Mouse (Mus musculus) forebrain, postnatal 0 days (tissue): ENCODE data around the gene Arl8a. TPM values are rescaled to one million over a fixed set of nuclear protein-coding genes. Genes with fewer than 3 reads are reported as not detected.

Experiments
- ATAC-seq: fragments of 200-750 bp; cut with Nextera tagmentation; 2 replicates; pipeline ENCODE4 v1.8.0; 2017; ENCODE audit warnings: mild to moderate bottlenecking, moderate library complexity
- DNase-seq: peaks from one replicate; pipeline ENCODE4 v3.0.0-alpha.2; 2015
- H3K27ac ChIP-seq: fragments of 300-500 bp; sonication (generic); 2 replicates; pipeline ENCODE4 v1.5.1; 2014; ENCODE audit warnings: low read depth, mild to moderate bottlenecking, antibody characterized with exemption, low read length, moderate library complexity, mixed read lengths
- H3K27me3 ChIP-seq: fragments of 300-500 bp; sonication (generic); 2 replicates; pipeline ENCODE4 v1.6.1; 2014; ENCODE audit warnings: mild to moderate bottlenecking, low read length, mixed read lengths; ENCODE audit not compliant: insufficient read depth
- H3K36me3 ChIP-seq: fragments of 300-500 bp; sonication (generic); 2 replicates; pipeline ENCODE4 v1.6.1; 2014; ENCODE audit warnings: mild to moderate bottlenecking, moderate library complexity; ENCODE audit not compliant: insufficient read depth
- H3K4me1 ChIP-seq: fragments of 300-500 bp; sonication (generic); 2 replicates; pipeline ENCODE4 v1.6.1; 2014; ENCODE audit warnings: antibody characterized with exemption; ENCODE audit not compliant: insufficient read depth
- H3K4me2 ChIP-seq: fragments of 300-500 bp; sonication (generic); 2 replicates; pipeline ENCODE4 v1.6.1; 2014; ENCODE audit warnings: low read depth, mild to moderate bottlenecking, moderate library complexity
- H3K4me3 ChIP-seq: fragments of 300-500 bp; sonication (generic); 2 replicates; pipeline ENCODE4 v1.5.1; 2014; ENCODE audit warnings: low read depth, low read length, mixed read lengths
- H3K9ac ChIP-seq: fragments of 300-500 bp; sonication (generic); 2 replicates; pipeline ENCODE4 v1.6.1; 2014; ENCODE audit warnings: mild to moderate bottlenecking
- H3K9me3 ChIP-seq: fragments of 300-500 bp; sonication (generic); 2 replicates; pipeline ENCODE4 v1.6.1; 2016; ENCODE audit warnings: low read length
- CTCF ChIP-seq: sonication (generic); IDR thresholded peaks from 2 replicates; pipeline ENCODE4 v1.5.1; 2016; ENCODE audit warnings: antibody characterized with exemption, control low read depth, low read depth
- WGBS: fragments of 180-500 bp; shearing (Covaris S2); extraction: QIAGEN DNeasy Blood & Tissue Kit; methylation state at CpG from one replicate; pipeline ENCODE4 v1.1.7; 2014; 5-methylcytosine and 5-hydroxymethylcytosine counted together
- polyA plus RNA-seq: library from polyadenylated mRNA; unstranded; fragments of >200 nt; fragmentation: Nextera tagmentation; extraction: Ambion mirVana; gene quantifications from 2 replicates; pipeline ENCODE4 v1.2.1, GENCODE M21; 2015
- total RNA-seq: library from RNA; depleted of rRNA; stranded (reverse); fragments of >200 nt; gene quantifications from 2 replicates; pipeline ENCODE4 v1.2.3, GENCODE M21; 2014; rRNA removed

Gene Arl8a
- 315 and 344 TPM in 2 replicates for total RNA-seq
- 428 and 457 TPM in 2 replicates for polyA plus RNA-seq

DNA sequence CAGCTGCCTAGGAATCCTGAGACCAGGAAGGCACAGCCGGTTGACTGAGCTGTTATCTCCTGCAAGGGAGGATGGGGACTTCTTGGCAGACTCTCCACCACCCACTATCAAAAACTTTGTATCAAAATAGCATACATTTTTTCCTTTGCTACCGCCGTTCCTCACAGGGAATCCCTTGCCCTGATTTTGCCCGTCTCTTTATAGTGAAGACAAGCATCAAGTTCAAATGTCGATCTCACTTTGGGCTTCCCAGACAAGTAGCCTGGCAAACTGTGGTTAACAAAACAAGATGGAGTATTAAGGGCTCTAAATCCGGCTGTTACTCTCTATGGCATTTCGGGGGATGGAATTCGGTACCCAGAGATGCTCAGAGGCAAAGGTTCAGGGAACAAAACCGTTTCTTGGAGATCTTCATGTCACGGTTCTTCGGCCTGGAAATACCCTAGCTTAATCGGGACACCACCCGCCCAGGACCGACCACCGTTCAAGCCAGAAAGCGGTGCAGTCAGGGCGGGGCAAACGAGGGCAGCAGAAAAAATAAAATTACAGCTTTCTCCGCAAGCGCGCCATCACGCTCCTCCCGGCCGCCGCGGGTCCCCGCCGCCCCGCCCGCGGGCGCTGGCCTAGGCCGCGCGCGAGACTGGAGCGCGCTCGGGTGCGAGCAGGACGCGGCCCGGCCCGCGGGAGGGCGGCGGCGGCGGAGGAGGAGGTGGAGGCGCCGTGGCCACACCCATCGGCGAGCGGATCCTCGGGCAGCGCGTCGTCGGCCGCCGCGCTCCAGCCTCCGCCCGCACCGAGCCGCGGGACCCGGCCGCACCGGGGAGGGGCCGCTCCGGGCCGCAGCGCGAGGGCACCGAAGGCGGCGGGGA is at the start of gene Arl8a:
Gene Arl8a, plus strand, starts transcription at position 748 of the 869 bp plus-strand sequence.
- DNase-seq: peak; percentile 92
- no peaks in the 10 kb centered on the region for H3K27me3 ChIP-seq
- 4% methylated on average over 60 of the region's 78 CpGs for WGBS
- H3K9ac ChIP-seq: peak within 1 kb of the TSS; percentile 99
- H3K36me3 ChIP-seq: 0 out of 2 replicates have a peak, but pooled peaks cover 4% of the 10 kb centered on the region
- peak within 1 kb of the TSS; percentile 98 for H3K4me3 ChIP-seq
- no peak for TF ChIP-seq CTCF
- peaks cover 6% of the 10 kb centered on the region for H3K4me1 ChIP-seq
- peak; percentile 85 for ATAC-seq
- H3K4me2 ChIP-seq: peak within 1 kb of the TSS; percentile 91
- no peaks in the 10 kb centered on the region for H3K9me3 ChIP-seq
- peak within 1 kb of the TSS; percentile 97 for H3K27ac ChIP-seq

DNA sequence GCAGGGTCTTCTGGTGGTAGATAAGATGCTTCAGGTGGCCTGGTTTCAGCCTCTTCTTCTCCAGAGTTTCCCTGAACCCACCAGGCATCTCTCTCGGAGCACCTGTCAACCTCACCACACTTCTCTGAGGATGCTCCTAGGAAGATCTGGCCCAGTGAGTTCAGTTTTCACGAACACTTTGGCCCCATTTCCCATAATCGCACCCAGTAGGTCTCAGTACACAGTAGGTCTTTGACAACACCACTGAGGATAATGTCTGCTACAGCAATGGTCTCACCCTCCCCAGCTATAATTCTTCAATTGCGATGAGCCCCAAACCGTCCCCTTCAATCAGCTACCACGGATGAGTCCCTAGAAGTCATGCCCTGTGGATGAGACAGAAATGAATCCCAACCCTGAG is 49.2 kb upstream of the Arl8a start:
- Histone ChIP-seq H3K9ac (no peak overlapping the region), H3K9me3 (no peaks in the 10 kb centered on the region), H3K36me3 (no peaks in the 10 kb centered on the region), H3K27me3 (no peaks in the 10 kb centered on the region; the same call in none of the 2 replicates), H3K4me3 (no peak overlapping the region), H3K4me2 (no peak overlapping the region), H3K27ac (no peak overlapping the region), H3K4me1 (no peaks in the 10 kb centered on the region)
- TF ChIP-seq CTCF: no peak
- ATAC-seq: no peak
- no peak for DNase-seq
- 91% methylated on average over 6 of the region's 6 CpGs for WGBS

DNA sequence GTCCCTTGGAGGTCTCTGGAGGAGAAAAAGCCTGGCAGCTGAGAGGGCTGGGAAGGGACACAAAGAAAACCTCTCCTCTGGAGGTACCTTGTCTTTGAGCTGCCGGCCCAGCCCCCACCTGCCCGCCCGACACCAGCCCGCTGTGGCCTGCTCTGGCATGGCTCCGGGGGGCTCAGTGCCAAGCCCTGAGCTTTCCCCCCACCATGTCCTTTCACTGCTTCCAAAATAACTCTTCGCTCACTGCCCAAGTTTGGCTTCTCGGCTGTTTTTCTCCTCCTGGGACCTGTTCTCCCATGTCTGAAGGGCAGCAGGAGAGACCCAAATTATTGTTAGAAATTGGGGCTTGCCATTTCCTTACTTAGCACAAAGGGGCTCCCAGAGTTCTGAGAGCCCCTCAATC is 48.2 kb upstream of the Arl8a start:
- DNase-seq: no peak
- Histone ChIP-seq H3K4me1 (no peaks in the 10 kb centered on the region), H3K4me2 (no peak overlapping the region), H3K9me3 (no peaks in the 10 kb centered on the region), H3K27ac (no peak overlapping the region), H3K9ac (no peak overlapping the region), H3K4me3 (no peak overlapping the region), H3K27me3 (peaks cover 2% of the 10 kb centered on the region), H3K36me3 (no peaks in the 10 kb centered on the region)
- 56% methylated on average over 7 of the region's 7 CpGs for WGBS
- no peak for TF ChIP-seq CTCF
- ATAC-seq: no peak

DNA sequence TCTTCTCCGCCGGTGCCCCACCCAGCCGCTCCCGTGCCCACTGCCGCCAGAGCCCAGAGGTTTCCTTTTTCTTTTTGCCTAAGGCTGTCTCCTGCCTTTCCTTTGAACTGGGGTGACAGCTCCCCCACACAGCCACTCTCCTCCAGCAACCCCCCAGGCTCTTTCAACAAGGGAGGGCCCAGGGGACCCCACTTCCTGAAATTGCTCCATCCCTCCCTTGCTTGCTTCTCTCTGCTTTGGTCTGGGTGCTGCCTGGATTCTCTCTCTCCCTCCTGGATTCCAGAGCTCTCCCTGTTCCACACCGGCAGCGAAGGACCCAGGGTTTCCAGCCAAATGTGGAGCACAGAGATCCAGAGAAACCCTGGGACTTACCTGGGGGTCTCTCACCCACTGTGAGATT is 46.2 kb upstream of the Arl8a start:
- ATAC-seq: no peak
- 38% methylated on average over 7 of the region's 7 CpGs for WGBS
- peaks cover 21% of the 10 kb centered on the region for H3K27me3 ChIP-seq

DNA sequence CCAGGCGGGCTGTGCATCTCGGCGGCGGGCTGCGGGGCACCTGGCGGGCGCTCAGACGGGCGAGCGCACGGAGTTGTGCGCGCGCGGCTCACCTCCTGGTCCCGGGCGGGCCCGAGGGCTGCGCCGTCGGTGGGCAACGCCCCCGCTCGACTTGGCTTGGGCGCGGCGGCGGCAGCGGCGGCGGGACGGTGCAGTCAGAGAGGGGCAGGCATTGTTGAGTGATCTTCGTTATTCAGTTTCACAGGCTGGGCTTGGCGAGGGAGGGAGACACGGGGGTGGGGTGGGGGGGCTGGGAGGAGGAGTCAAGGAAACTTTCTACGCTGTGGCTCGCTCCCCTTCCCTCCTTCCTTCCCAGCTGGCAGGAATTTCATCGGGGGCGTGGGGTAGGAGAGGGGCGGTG is 41.5 kb upstream of the Arl8a start, which contains the start of gene Lgr6:
Gene Lgr6, minus strand, starts transcription at position 153 of the 400 bp plus-strand sequence.
- 0 out of 2 replicates have a peak within 1 kb of the TSS, but pooled peaks have one; percentile 10 for H3K9ac ChIP-seq
- peak within 1 kb of the TSS; percentile 63 for H3K4me2 ChIP-seq
- H3K4me3 ChIP-seq: peak within 1 kb of the TSS; percentile 37
- H3K27me3 ChIP-seq: peaks cover 33% of the 10 kb centered on the region
- H3K36me3 ChIP-seq: no peaks in the 10 kb centered on the region
- 1% methylated on average over 34 of the region's 40 CpGs for WGBS
- no peak for TF ChIP-seq CTCF
- ATAC-seq (0 out of 2 replicates have a peak, but pooled peaks have one; percentile 35), DNase-seq (no peak)
- no peak within 1 kb of the TSS for H3K27ac ChIP-seq
- no peaks in the 10 kb centered on the region for H3K9me3 ChIP-seq
- no peaks in the 10 kb centered on the region for H3K4me1 ChIP-seq

More for the DNA sequence above, 46.2 kb upstream of the Arl8a start:
- DNase-seq: no peak
- H3K9me3 ChIP-seq: no peaks in the 10 kb centered on the region
- no peak for TF ChIP-seq CTCF
- no peak overlapping the region for H3K27ac ChIP-seq
- no peaks in the 10 kb centered on the region for H3K36me3 ChIP-seq
- no peak overlapping the region for H3K4me3 ChIP-seq
- H3K4me2 ChIP-seq: no peak overlapping the region
- H3K9ac ChIP-seq: no peak overlapping the region
- H3K4me1 ChIP-seq: no peaks in the 10 kb centered on the region

DNA sequence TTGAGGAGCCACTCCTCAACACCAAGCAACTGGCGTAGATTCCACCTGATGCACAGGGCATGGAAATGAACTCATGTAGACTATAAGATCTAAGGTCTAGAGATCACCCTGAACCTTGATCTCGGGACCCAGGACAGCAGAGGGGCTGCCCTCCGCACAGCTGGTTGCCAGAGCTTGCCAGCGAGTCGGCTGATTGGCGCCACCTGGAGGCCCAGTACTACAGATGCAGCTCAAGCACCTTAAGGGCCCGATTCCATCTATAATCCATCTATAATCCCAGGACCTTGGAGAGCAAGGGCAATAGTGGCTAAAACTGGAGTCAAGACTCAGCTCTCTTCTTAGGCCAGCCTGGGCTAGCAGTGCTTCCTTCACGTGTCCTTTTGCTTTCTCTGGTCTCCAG is 40.7 kb upstream of the Arl8a start:
- ATAC-seq: no peak; the same call in 1 of the 2 replicates
- peak; percentile 84 for TF ChIP-seq CTCF
- peaks cover 33% of the 10 kb centered on the region for H3K27me3 ChIP-seq
- WGBS: 2% methylated on average over 8 of the region's 8 CpGs
- no peaks in the 10 kb centered on the region for H3K4me1 ChIP-seq
- no peaks in the 10 kb centered on the region for H3K9me3 ChIP-seq
- H3K4me3 ChIP-seq: no peak overlapping the region
- peak; percentile 69 for DNase-seq
- H3K4me2 ChIP-seq: peak overlapping the region; percentile 63; the same call in 1 of the 2 replicates
- H3K27ac ChIP-seq: no peak overlapping the region
- H3K36me3 ChIP-seq: no peaks in the 10 kb centered on the region
- H3K9ac ChIP-seq: no peak overlapping the region

DNA sequence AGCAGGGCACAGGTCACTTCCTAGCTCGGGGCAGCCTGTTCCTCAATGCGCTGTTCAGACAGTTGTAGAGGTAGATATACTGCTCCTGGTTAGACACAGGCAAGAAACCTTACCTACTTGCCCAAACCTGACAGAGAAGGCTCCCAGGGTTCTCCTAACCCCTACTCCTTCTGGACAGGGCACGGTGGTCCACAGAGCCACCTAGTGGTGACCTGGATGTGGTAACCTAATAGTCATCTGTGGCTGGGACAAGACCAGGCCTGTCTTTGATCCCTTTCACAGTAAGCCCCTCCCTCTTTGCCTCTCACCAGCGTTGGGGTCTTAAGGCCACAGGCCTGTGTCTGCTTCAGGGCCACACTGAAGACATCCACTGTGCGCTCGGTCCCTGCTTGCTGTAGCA is 38.0 kb upstream of the Arl8a start:
- H3K27ac ChIP-seq: no peak overlapping the region
- no peaks in the 10 kb centered on the region for H3K9me3 ChIP-seq
- no peak overlapping the region for H3K4me2 ChIP-seq
- H3K36me3 ChIP-seq: no peaks in the 10 kb centered on the region
- TF ChIP-seq CTCF: peak; percentile 61
- WGBS: 46% methylated on average over 6 of the region's 6 CpGs
- ATAC-seq (no peak), DNase-seq (no peak)
- no peak overlapping the region for H3K9ac ChIP-seq
- peaks cover 29% of the 10 kb centered on the region for H3K27me3 ChIP-seq
- no peaks in the 10 kb centered on the region for H3K4me1 ChIP-seq
- H3K4me3 ChIP-seq: no peak overlapping the region
